In the genomic region with DNA sequence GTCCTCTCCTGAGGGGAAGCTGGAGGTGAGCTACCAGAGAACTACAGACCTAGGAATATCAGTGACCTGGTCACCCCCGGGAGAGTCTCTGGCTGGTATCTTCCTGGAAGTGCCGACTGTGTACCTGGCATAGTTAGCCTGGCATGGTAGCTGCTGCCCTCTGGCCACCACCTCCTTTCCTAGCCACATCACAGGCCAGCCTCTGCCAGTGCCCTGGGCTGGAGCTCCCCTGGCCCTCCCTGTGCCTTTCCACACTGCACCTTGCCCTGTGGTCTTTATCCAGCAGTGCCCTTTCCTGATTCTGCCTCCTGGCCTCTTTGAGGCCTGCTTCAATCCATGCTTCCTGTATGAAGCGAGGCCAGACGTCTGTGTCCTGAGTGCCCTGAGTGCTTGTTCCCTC, we compare ENCODE assay signal across 18 mouse cellular contexts.
DNase-seq lines count a peak whose midpoint lies in the region; ATAC-seq and TF ChIP-seq lines count a peak whose summit lies in the region.
"Had no signal": no experiment of that assay in that cellular context is flagged by ENCODE, and none has a peak within 500 bp of the region (broad histone marks: within the 10 kb centered on the region; RNA-seq: fewer than 3 reads in every experiment).

No protein-coding gene starts in this region.

- H3K36me3 ChIP-seq in kidney, adult 2 months (ENCODE audit: control insufficient read depth, insufficient read depth, low read length), result no peaks in the 10 kb centered on the region
- peaks cover 47% of the 10 kb centered on the region for H3K36me3 ChIP-seq in kidney, embryonic 14.5 days (ENCODE audit: control insufficient read depth, insufficient read depth, low read length)
- peaks cover 75% of the 10 kb centered on the region for H3K36me3 ChIP-seq in midbrain, embryonic 12.5 days
- H3K36me3 ChIP-seq in midbrain, embryonic 11.5 days (ENCODE audit: control insufficient read depth, insufficient read depth, low read length), result peaks cover 12% of the 10 kb centered on the region

- no peak for TF ChIP-seq POLR2A in kidney, adult 2 months (IDR thresholded peaks at IDR 0.05; ENCODE audit: low read depth, low read length)

- ATAC-seq in kidney, embryonic 14.5 days (ENCODE audit: low FRiP score, low TSS enrichment), result no peak
- no peak for ATAC-seq in midbrain, embryonic 12.5 days (ENCODE audit: low FRiP score, low read depth)
- no peak for ATAC-seq in midbrain, embryonic 11.5 days (ENCODE audit: low FRiP score)
- ATAC-seq: activated CD4-positive, CD25-positive, alpha-beta regulatory T cell, adult 4 months; Patski had no signal

- no peak overlapping the region for H3K4me2 ChIP-seq in kidney, embryonic 14.5 days (replicated peaks; ENCODE audit: low read depth, low read length)
- no peak overlapping the region for H3K4me2 ChIP-seq in midbrain, embryonic 12.5 days (replicated peaks)
- no peak overlapping the region for H3K4me2 ChIP-seq in midbrain, embryonic 11.5 days
- H3K4me2 ChIP-seq: embryonic facial prominence, embryonic 12.5 days; hindbrain, embryonic 15.5 days; neural tube, embryonic 13.5 days had no signal

- H3K9me3 ChIP-seq in kidney, embryonic 14.5 days (ENCODE audit: control insufficient read depth, low read length), result no peaks in the 10 kb centered on the region
- H3K9me3 ChIP-seq in midbrain, embryonic 12.5 days, result no peaks in the 10 kb centered on the region
- no peaks in the 10 kb centered on the region for H3K9me3 ChIP-seq in midbrain, embryonic 11.5 days (ENCODE audit: control insufficient read depth, low read length)
- H3K9me3 ChIP-seq: embryonic facial prominence, embryonic 12.5 days; hindbrain, embryonic 15.5 days; neural tube, embryonic 13.5 days had no signal

- H3K4me3 ChIP-seq in gastrocnemius, adult 2 months, result no peak overlapping the region
- H3K4me3 ChIP-seq in kidney, adult 2 months (ENCODE audit: insufficient read depth, low read depth, low read length), result no peak overlapping the region
- no peak overlapping the region for H3K4me3 ChIP-seq in kidney, embryonic 14.5 days (ENCODE audit: low read length)
- H3K4me3 ChIP-seq in midbrain, embryonic 12.5 days, result no peak overlapping the region
- H3K4me3 ChIP-seq in midbrain, embryonic 11.5 days (ENCODE audit: low read depth, low read length), result no peak overlapping the region
- H3K4me3 ChIP-seq: embryonic facial prominence, embryonic 12.5 days; hindbrain, embryonic 15.5 days; neural tube, embryonic 13.5 days had no signal

- peak overlapping the region; percentile 61 for H3K27ac ChIP-seq in gastrocnemius, adult 2 months
- H3K27ac ChIP-seq in kidney, adult 2 months (ENCODE audit: insufficient read depth, low read depth, low read length), result no peak overlapping the region
- H3K27ac ChIP-seq in kidney, embryonic 14.5 days (ENCODE audit: low read depth, low read length), result no peak overlapping the region
- peak overlapping the region; percentile 39; the same call in 1 of the 2 replicates for H3K27ac ChIP-seq in midbrain, embryonic 12.5 days (replicated peaks)
- no peak overlapping the region for H3K27ac ChIP-seq in midbrain, embryonic 11.5 days (ENCODE audit: low read depth, low read length)
- H3K27ac ChIP-seq: embryonic facial prominence, embryonic 12.5 days; hindbrain, embryonic 15.5 days; kidney, postnatal 0 days; liver, embryonic 14.5 days had no signal

- DNase-seq in gastrocnemius, adult 2 months, result peak; percentile 52
- no peak for DNase-seq in gastrocnemius, postnatal 4 days (ENCODE audit: low spot score in 2 of 2)
- peak; percentile 88 for DNase-seq in kidney, adult 2 months
- no peak for DNase-seq in midbrain, embryonic 11.5 days (ENCODE audit: low spot score, missing footprints)
- DNase-seq in testis, postnatal 14 days (ENCODE audit: low spot score), result no peak
- DNase-seq: adrenal gland, postnatal 14 days; cerebellum, adult 11-12 months; layer of hippocampus, adult 9-11 months; spleen, adult 18-20 months had no signal

- no peak overlapping the region for H3K9ac ChIP-seq in kidney, embryonic 14.5 days (ENCODE audit: low read depth, low read length)
- no peak overlapping the region for H3K9ac ChIP-seq in midbrain, embryonic 12.5 days (replicated peaks)
- H3K9ac ChIP-seq in midbrain, embryonic 11.5 days (ENCODE audit: low read length), result no peak overlapping the region
- H3K9ac ChIP-seq: embryonic facial prominence, embryonic 12.5 days; hindbrain, embryonic 15.5 days; liver, embryonic 14.5 days; neural tube, embryonic 13.5 days had no signal

- TF ChIP-seq CTCF in gastrocnemius, adult 2 months (IDR thresholded peaks at IDR 0.05), result no peak
- peak; percentile 26; the same call in 1 of the 2 replicates for TF ChIP-seq CTCF in kidney, adult 2 months (conservative IDR thresholded peaks at IDR 0.05; ENCODE audit: insufficient read depth, insufficient read length, low read depth, low read length)

- intact Hi-C loops in gastrocnemius, adult 2 months (cut with DNase I), result no loop called here

- 27% methylated on average over 4 of the region's 4 CpGs for WGBS in kidney, adult 2 months
- 73% methylated on average over 4 of the region's 4 CpGs for WGBS in kidney, embryonic 14.5 days
- WGBS in midbrain, embryonic 12.5 days, result 88% methylated on average over 4 of the region's 4 CpGs
- 93% methylated on average over 4 of the region's 4 CpGs for WGBS in midbrain, embryonic 11.5 days

- peaks cover 17% of the 10 kb centered on the region; the same call in 1 of the 2 replicates for H3K4me1 ChIP-seq in kidney, adult 2 months (ENCODE audit: control insufficient read depth, insufficient read depth, low read length)
- no peaks in the 10 kb centered on the region for H3K4me1 ChIP-seq in kidney, embryonic 14.5 days (ENCODE audit: control insufficient read depth, insufficient read depth, low read length)
- H3K4me1 ChIP-seq in midbrain, embryonic 12.5 days, result peaks cover 9% of the 10 kb centered on the region; the same call in 1 of the 2 replicates
- no peaks in the 10 kb centered on the region for H3K4me1 ChIP-seq in midbrain, embryonic 11.5 days (ENCODE audit: control insufficient read depth, insufficient read depth, low read length)
- H3K4me1 ChIP-seq: embryonic facial prominence, embryonic 12.5 days had no signal

- H3K27me3 ChIP-seq in kidney, adult 2 months (replicated peaks; ENCODE audit: control insufficient read depth, insufficient read depth, low read length), result no peaks in the 10 kb centered on the region
- no peaks in the 10 kb centered on the region for H3K27me3 ChIP-seq in kidney, embryonic 14.5 days (ENCODE audit: control insufficient read depth, insufficient read depth, low read length)
- H3K27me3 ChIP-seq in midbrain, embryonic 12.5 days, result no peaks in the 10 kb centered on the region
- H3K27me3 ChIP-seq in midbrain, embryonic 11.5 days (ENCODE audit: control insufficient read depth, insufficient read depth, low read length), result no peaks in the 10 kb centered on the region
- H3K27me3 ChIP-seq: embryonic facial prominence, embryonic 12.5 days; hindbrain, embryonic 15.5 days; neural tube, embryonic 13.5 days; Patski had no signal

Comparison
In these comparisons a context has a peak if more than half of its experiments do, and no peak if none do; other contexts are left out.
1. DNase-seq: peak in gastrocnemius, adult 2 months (single experiment) and kidney, adult 2 months (single experiment); none in gastrocnemius, postnatal 4 days (0 of 2), midbrain, embryonic 11.5 days (single experiment) and testis, postnatal 14 days (single experiment).
2. H3K27ac ChIP-seq: peak in gastrocnemius, adult 2 months (single experiment) and midbrain, embryonic 12.5 days (single experiment); none in kidney, adult 2 months (single experiment), kidney, embryonic 14.5 days (single experiment) and midbrain, embryonic 11.5 days (single experiment).